Mouse (Mus musculus) frontal cortex, postnatal 14 days (tissue): ENCODE results near the gene Acsbg1.
A peak's percentile ranks its signal among the peaks of the same experiment; 100 is the strongest.

ENCODE experiments used
- DNase-seq, 2 experiments: peaks; one replicate each; pipeline ENCODE4 v3.0.0; 2022; ENCODE audit warnings: low spot score in 2 of 2

Acsbg1 gene

GRCm38 (mm10) chr9:54671962-54672361 lies 10.3 kb upstream of the Acsbg1 start:
- no peak for DNase-seq

GRCm38 (mm10) chr9:54668455-54668854 lies 6.8 kb upstream of the Acsbg1 start:
- no peak for DNase-seq

GRCm38 (mm10) chr9:54666116-54666515 lies 4.4 kb upstream of the Acsbg1 start:
- DNase-seq, result no peak

GRCm38 (mm10) chr9:54664358-54664757 lies 2.7 kb upstream of the Acsbg1 start:
- no peak for DNase-seq

GRCm38 (mm10) chr9:54658773-54659172 lies 2.9 kb downstream of the Acsbg1 start:
- no peak for DNase-seq

- DNase-seq, result no peak
Observed at GRCm38 (mm10) chr9:54656402-54656801, 5.3 kb downstream of the Acsbg1 start.

- no peak for DNase-seq
Observed at GRCm38 (mm10) chr9:54655846-54656245, 5.8 kb downstream of the Acsbg1 start.

GRCm38 (mm10) chr9:54652778-54653177 lies 8.9 kb downstream of the Acsbg1 start:
- no peak for DNase-seq

- no peak for DNase-seq
Observed at GRCm38 (mm10) chr9:54649360-54649759, 12.3 kb downstream of the Acsbg1 start.

- DNase-seq, result no peak
Observed at GRCm38 (mm10) chr9:54647456-54647855, 14.2 kb downstream of the Acsbg1 start.

- no peak for DNase-seq
Observed at GRCm38 (mm10) chr9:54646252-54646651, 15.4 kb downstream of the Acsbg1 start.

GRCm38 (mm10) chr9:54645530-54645929 lies 16.1 kb downstream of the Acsbg1 start:
- DNase-seq, result no peak

- DNase-seq, result no peak
Observed at GRCm38 (mm10) chr9:54643179-54643578, 18.5 kb downstream of the Acsbg1 start.

GRCm38 (mm10) chr9:54642556-54642955 lies 19.1 kb downstream of the Acsbg1 start:
- no peak for DNase-seq

- no peak for DNase-seq
Observed at GRCm38 (mm10) chr9:54642149-54642548, 19.5 kb downstream of the Acsbg1 start.

GRCm38 (mm10) chr9:54641548-54641947 lies 20.1 kb downstream of the Acsbg1 start:
- DNase-seq, result no peak

GRCm38 (mm10) chr9:54639192-54639591 lies 22.5 kb downstream of the Acsbg1 start:
- DNase-seq, result no peak

- DNase-seq, result no peak
Observed at GRCm38 (mm10) chr9:54637510-54638314, 24.0 kb downstream of the Acsbg1 start.

- no peak for DNase-seq
Observed at GRCm38 (mm10) chr9:54633401-54633800, 28.3 kb downstream of the Acsbg1 start.

- DNase-seq, result no peak
Observed at GRCm38 (mm10) chr9:54630905-54631304, 30.8 kb downstream of the Acsbg1 start.

- DNase-seq, result no peak
Observed at GRCm38 (mm10) chr9:54629613-54630261, 31.9 kb downstream of the Acsbg1 start.

- DNase-seq, result peak; percentile 14 to 21
Observed at GRCm38 (mm10) chr9:54628752-54629151, 32.9 kb downstream of the Acsbg1 start.

- no peak for DNase-seq
Observed at GRCm38 (mm10) chr9:54627240-54627639, 34.4 kb downstream of the Acsbg1 start.
